Comparison of ENCODE assay signal across 9 mouse cellular contexts in the genomic region with DNA sequence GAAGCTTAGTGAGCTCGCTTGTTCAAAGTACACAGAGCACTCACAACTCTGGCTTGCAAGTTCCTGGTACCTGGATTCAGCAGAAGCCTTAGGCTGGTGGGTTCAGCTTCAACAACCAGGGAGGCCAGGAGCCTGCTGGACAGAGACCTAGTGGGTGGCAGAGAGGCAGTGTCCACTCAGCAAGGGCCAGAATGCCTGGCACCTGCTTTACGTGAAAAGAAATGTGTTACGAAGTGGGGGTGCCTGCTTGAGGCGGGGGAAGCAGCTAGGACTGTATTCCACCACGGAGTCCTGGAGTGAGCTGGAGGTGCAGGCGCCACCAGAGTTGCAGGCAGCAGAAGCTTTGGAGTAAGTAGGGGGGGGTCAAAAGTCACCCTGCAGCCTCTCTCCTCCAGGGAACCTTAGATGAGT. TPM values are rescaled to one million over a fixed set of nuclear protein-coding genes. Genes with fewer than 3 reads are reported as not detected.
DNase-seq lines count a peak whose midpoint lies in the region; ATAC-seq and TF ChIP-seq lines count a peak whose summit lies in the region.
"Had no signal": no experiment of that assay in that cellular context is flagged by ENCODE, and none has a peak within 500 bp of the region (broad histone marks: within the 10 kb centered on the region; RNA-seq: fewer than 3 reads in every experiment).

No protein-coding gene starts in this region.

- no peaks in the 10 kb centered on the region for H3K36me3 ChIP-seq in hindbrain, embryonic 12.5 days
- no peaks in the 10 kb centered on the region for H3K36me3 ChIP-seq in liver, embryonic 14.5 days (replicated peaks; ENCODE audit: control insufficient read depth, insufficient read depth, low read depth)

- peak overlapping the region; percentile 97 for H3K4me3 ChIP-seq in brown adipose tissue, adult 24 weeks (ENCODE audit: insufficient read depth, low read depth, low read length)
- H3K4me3 ChIP-seq in hindbrain, embryonic 12.5 days = peak overlapping the region; percentile 95
- H3K4me3 ChIP-seq in liver, embryonic 14.5 days (ENCODE audit: insufficient read depth in 1 of 2, low read depth in 2 of 2, low read length in 2 of 2) = peak overlapping the region in 1 of 2 experiments; percentile 6; a peak in 1 of 4 replicates

- H3K4me1 ChIP-seq in brown adipose tissue, adult 24 weeks (ENCODE audit: control insufficient read depth, insufficient read depth, insufficient read length, low read length) = peaks cover 26% of the 10 kb centered on the region
- H3K4me1 ChIP-seq in hindbrain, embryonic 12.5 days = peaks cover 74% of the 10 kb centered on the region
- H3K4me1 ChIP-seq in liver, embryonic 14.5 days (replicated peaks; ENCODE audit: control insufficient read depth in 2 of 2, insufficient read depth in 2 of 2, low read length in 1 of 2) = peaks cover 0 to 2% of the 10 kb centered on the region in 2 experiments; a peak in 2 of 4 replicates

- TF ChIP-seq CTCF in liver, embryonic 14.5 days (IDR thresholded peaks at IDR 0.05; ENCODE audit: low read depth) = no peak

- peak overlapping the region; percentile 91 for H3K27ac ChIP-seq in brown adipose tissue, adult 24 weeks (replicated peaks; ENCODE audit: low read depth, low read length)
- H3K27ac ChIP-seq in hindbrain, embryonic 12.5 days = peak overlapping the region; percentile 9; the same call in 1 of the 2 replicates
- H3K27ac ChIP-seq in liver, embryonic 14.5 days = no peak overlapping the region
- H3K27ac ChIP-seq: macrophage had no signal

- ATAC-seq in hindbrain, embryonic 12.5 days (ENCODE audit: low FRiP score) = no peak
- ATAC-seq in liver, embryonic 14.5 days (ENCODE audit: insufficient read depth) = no peak
- ATAC-seq in frontal cortex, adult (ENCODE audit: low TSS enrichment) = no peak

- DNase-seq in cerebellum, adult 9-11 months = peak; percentile 56
- no peak for DNase-seq in cerebellum, postnatal 4 days (ENCODE audit: low spot score in 2 of 2)
- no peak for DNase-seq in liver, embryonic 14.5 days (ENCODE audit: low read depth in 3 of 3, low spot score in 3 of 3)
- DNase-seq in left cerebral cortex, postnatal 36 days (ENCODE audit: low spot score in 2 of 2) = no peak
- DNase-seq in thymus, postnatal 25 days = no peak

- WGBS in hindbrain, embryonic 12.5 days = 33% methylated on average over 6 of the region's 6 CpGs
- WGBS in liver, embryonic 14.5 days (ENCODE audit: insufficient replicate concordance) = 58% methylated on average over 6 of the region's 6 CpGs

- H3K9ac ChIP-seq in hindbrain, embryonic 12.5 days = peak overlapping the region; percentile 99
- no peak overlapping the region for H3K9ac ChIP-seq in liver, embryonic 14.5 days (replicated peaks)

- H3K4me2 ChIP-seq in hindbrain, embryonic 12.5 days (replicated peaks) = peak overlapping the region; percentile 95
- peak overlapping the region; percentile 68 for H3K4me2 ChIP-seq in liver, embryonic 14.5 days (ENCODE audit: low read depth)

- intact Hi-C loops in left cerebral cortex, postnatal 36 days (cut with DNase I) = no loop called here

- H3K27me3 ChIP-seq in hindbrain, embryonic 12.5 days = no peaks in the 10 kb centered on the region
- H3K27me3 ChIP-seq in liver, embryonic 14.5 days (ENCODE audit: control insufficient read depth, insufficient read depth, low read length) = peaks cover 27% of the 10 kb centered on the region

- H3K9me3 ChIP-seq in hindbrain, embryonic 12.5 days (replicated peaks) = no peaks in the 10 kb centered on the region
- no peaks in the 10 kb centered on the region for H3K9me3 ChIP-seq in liver, embryonic 14.5 days (ENCODE audit: control insufficient read depth, low read length)

- TF ChIP-seq EP300 in liver, embryonic 14.5 days (IDR thresholded peaks at IDR 0.05; ENCODE audit: low read depth) = no peak

RNA-seq across cellular contexts. Expression of gene Bcl9l, which starts 2.5 kb away (rescaled TPM):
- polyA plus RNA-seq in brown adipose tissue, adult 24 weeks (2012; ENCODE audit: insufficient read depth, insufficient read length, missing spikeins) = 19.2 and 24.4 TPM in 2 replicates
- polyA plus RNA-seq in hindbrain, embryonic 12.5 days (2016; fragmentation: Nextera tagmentation; extraction: Ambion mirVana) = 12.3 and 15.5 TPM in 2 replicates
- 1.6 and 1.9 TPM in 2 replicates for polyA plus RNA-seq in liver, embryonic 14.5 days (2012; rRNA removed)
- polyA plus RNA-seq in liver, embryonic 14.5 days (2014; fragmentation: Nextera tagmentation; extraction: Ambion mirVana) = 1.0 and 1.5 TPM in 2 replicates
- 10 to 100 TPM; 58.1 to 70.0 TPM for total RNA-seq in left cerebral cortex, postnatal 36 days (2021)

RNA-seq across cellular contexts. Expression of gene Upk2, which starts 30.3 kb away (rescaled TPM):
- polyA plus RNA-seq in brown adipose tissue, adult 24 weeks (2012; ENCODE audit: insufficient read depth, insufficient read length, missing spikeins) = not detected in 2 replicates
- not detected in 2 replicates for polyA plus RNA-seq in hindbrain, embryonic 12.5 days (2016; fragmentation: Nextera tagmentation; extraction: Ambion mirVana)
- 0.04 TPM in 1 of 2 replicates, not detected in the other for polyA plus RNA-seq in liver, embryonic 14.5 days (2012; rRNA removed)
- not detected in 2 replicates for polyA plus RNA-seq in liver, embryonic 14.5 days (2014; fragmentation: Nextera tagmentation; extraction: Ambion mirVana)
- not detected for total RNA-seq in left cerebral cortex, postnatal 36 days (2021)
- polyA plus RNA-seq: macrophage had no signal

RNA-seq across cellular contexts. Expression of gene Foxr1, which starts 44.2 kb away (rescaled TPM):
- not detected in 2 replicates for polyA plus RNA-seq in brown adipose tissue, adult 24 weeks (2012; ENCODE audit: insufficient read depth, insufficient read length, missing spikeins)
- polyA plus RNA-seq in hindbrain, embryonic 12.5 days (2016; fragmentation: Nextera tagmentation; extraction: Ambion mirVana) = not detected in 2 replicates
- not detected in 2 replicates for polyA plus RNA-seq in liver, embryonic 14.5 days (2012; rRNA removed)
- not detected in 2 replicates for polyA plus RNA-seq in liver, embryonic 14.5 days (2014; fragmentation: Nextera tagmentation; extraction: Ambion mirVana)
- not detected for total RNA-seq in left cerebral cortex, postnatal 36 days (2021)
- polyA plus RNA-seq: macrophage had no signal
